Mouse (Mus musculus) ES-CJ7 (cell line): ENCODE measurements at regions not wholly inside any gene's neighbourhood (a gene's known extent, or its start where the extent isn't known, plus 50 kb on each side); places are given as distances from the start of the nearest gene placed in this dataset.

ENCODE experiments used
- DNase-seq: peaks from one replicate; pipeline ENCODE4 v3.0.0; 2011; ENCODE audit warnings: low read depth, low spot score

- peak; percentile 71 for DNase-seq
These were observed 68.6 kb upstream of the 1700021F07Rik start for GRCm38 (mm10) chr2:173453569-173454405.

DNA sequence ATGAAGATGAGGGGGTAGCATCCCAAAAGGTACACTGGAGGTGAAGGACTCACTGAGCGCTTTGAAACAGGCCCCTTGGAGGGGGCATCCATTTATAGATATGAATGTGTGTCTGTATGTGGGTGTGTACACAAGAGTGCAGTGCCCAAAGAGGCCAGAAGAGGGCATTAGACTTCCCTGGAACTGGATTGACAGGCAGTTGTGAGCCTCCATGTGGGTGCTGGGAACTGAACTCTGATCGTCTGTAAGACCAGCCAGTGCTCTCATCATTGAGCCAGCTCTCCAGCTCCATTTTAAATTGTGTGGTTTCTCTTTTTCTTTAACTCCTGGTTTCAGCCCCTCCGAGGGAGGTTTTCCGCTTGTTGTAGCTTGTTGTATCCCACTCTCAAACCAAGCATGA lies 67.6 kb upstream of the 1700021F07Rik start:
- DNase-seq: peak; percentile 14

DNA sequence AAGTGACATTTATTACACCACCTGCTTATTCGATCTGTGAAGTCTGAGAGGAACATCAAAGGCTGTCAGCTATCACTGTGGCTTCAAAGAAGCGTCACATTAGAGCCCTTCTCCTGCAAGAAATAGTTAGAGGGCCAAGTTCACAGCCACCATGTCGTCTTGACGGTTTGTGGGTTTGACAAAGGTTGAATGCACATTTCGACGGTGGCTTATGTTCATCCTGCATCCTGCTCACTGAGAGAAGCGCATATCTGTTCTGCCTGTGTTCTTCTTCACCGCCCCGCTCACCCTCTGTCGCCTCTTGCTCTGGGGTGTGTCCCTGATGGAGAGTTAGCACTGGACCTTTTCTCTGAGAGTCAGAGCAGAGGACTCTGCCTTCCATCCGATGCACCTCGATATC lies 67.2 kb upstream of the 1700021F07Rik start:
- no peak for DNase-seq

- DNase-seq: peak; percentile 25
These were observed 66.3 kb upstream of the 1700021F07Rik start for GRCm38 (mm10) chr2:173456083-173456482.

DNA sequence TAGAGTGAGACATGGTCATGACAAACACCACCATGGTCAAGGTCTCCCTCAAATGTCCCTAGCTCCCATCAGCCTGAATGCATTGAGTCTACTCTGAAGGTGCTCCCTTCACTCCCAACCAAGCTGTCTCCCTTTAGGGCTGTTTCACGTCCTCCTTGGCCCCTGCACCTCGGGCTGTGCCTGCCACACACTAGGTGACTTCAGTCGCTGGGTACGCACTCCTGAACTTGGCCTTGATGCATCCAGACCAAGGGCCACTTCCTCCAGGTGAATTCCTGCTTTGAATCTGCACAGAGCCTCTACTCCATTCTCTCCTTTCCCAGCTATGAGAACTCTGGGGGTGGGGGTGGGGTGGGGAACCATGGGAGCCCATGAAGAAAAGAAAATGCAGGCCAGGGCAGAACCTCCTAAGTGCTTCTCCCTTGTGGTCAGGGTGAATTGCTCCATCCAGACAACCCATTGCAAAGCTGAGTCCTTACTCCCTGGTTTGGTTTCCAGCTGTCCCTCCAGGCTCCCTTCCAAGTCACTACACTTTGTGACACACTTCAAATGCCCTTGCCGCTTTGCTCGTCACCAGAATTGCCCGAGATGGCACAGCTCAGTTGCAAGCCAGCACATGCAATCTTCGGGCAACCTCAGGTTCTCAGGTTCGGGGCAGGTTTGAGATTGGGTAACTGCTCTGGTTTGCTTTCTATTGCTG lies 65.3 kb upstream of the 1700021F07Rik start:
- DNase-seq: no peak

DNA sequence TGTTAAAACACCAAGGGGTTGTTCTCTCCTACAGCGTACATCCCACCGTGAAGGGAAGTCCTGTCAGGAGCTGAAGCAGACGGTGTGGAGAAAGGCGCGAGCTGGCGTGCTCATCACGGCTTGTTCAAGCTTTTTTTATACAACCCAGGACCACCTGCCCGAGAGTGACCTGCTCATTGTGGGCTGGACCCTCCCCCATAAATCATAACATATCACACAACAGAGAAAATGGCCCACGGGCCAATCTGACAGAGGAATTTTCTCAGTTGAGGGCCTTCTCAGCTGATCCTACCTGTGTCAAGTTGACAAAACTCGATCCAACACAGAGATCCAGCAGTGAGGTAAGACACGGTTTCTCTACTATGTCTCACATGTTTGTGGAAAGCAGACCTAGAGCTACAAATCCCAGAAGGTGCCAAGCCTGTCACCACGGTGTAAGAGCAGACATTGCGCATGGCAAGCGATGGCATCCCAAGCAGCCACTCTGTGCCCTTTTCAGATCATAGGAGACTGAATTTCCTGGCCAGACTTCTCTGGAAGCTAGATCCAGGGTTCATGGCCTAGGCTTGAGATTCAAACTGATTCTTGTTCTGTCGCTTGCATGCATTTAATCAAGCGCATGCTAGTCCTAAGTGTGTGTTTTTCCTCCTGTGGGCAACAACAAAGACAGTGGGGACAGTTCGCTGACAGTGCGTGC lies 64.6 kb upstream of the 1700021F07Rik start:
- DNase-seq: no peak

DNA sequence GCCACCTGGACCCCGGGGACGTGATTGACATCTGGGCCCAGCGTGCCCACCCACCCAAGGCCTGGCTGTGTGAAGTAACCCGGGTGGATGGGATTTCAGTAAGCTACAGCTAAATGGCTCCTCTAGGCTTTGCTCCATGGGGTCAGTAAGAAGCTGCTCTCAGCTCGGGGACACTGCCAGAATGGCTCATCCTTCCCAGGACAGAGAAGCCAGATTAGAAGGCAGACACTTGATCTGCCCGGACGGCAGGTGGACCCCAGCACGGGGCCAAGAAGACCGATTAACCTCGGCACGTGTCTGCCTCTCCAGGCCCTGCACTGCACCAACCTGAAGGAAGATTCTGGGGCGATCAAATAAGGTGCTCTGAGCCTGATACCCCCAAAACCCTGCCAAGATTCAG lies 63.5 kb upstream of the 1700021F07Rik start:
- DNase-seq: no peak

- no peak for DNase-seq
These were observed 59.1 kb upstream of the 1700021F07Rik start for GRCm38 (mm10) chr2:173463313-173463712.

GRCm38 (mm10) chr2:173464562-173464961 lies 57.8 kb upstream of the 1700021F07Rik start:
- DNase-seq: no peak

GRCm38 (mm10) chr2:173465006-173465620 lies 57.3 kb upstream of the 1700021F07Rik start:
- no peak for DNase-seq

- no peak for DNase-seq
These were observed 54.2 kb upstream of the 1700021F07Rik start for GRCm38 (mm10) chr2:173468136-173468535.

- DNase-seq: peak; percentile 9
These were observed 52.6 kb upstream of the 1700021F07Rik start for GRCm38 (mm10) chr2:173469756-173470155.
